Mouse (Mus musculus) adrenal gland, postnatal 36 days (tissue): ENCODE measurements around the gene Cubn. TPM values are rescaled to one million over a fixed set of nuclear protein-coding genes. Genes with fewer than 3 reads are reported as not detected.

ENCODE experiments used
- DNase-seq, 2 experiments: peaks; one replicate each; pipeline ENCODE4 v3.0.0; 2021; ENCODE audit warnings: mixed read lengths in 1 of 2
- total RNA-seq, 2 experiments: library from RNA; stranded (reverse); gene quantifications; 2 replicates each; pipeline ENCODE4 v1.2.3; 2021

The Cubn gene
- total RNA-seq, 2 experiments from 2014 or later, result 0.26 to 0.33 TPM

DNA sequence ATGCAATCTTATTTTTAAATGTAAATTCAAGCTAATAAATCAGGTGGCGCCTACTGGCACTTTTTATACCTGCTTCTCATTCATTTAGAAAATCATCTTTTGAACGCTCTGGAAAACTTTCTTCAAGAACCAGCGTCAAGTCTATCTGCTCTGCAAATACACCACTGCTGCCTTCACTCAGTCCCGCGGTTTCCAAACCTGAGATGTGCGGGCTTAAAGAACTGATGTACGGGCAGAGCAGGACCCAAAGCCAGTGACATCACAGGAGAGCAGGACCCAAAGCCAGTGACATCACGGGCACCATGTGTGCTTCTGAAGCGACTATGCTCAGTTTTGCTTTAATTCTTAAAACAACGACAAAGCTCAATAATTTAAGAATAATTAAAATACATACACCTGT is 256.8 kb downstream of the Cubn start:
- DNase-seq, result no peak

DNA sequence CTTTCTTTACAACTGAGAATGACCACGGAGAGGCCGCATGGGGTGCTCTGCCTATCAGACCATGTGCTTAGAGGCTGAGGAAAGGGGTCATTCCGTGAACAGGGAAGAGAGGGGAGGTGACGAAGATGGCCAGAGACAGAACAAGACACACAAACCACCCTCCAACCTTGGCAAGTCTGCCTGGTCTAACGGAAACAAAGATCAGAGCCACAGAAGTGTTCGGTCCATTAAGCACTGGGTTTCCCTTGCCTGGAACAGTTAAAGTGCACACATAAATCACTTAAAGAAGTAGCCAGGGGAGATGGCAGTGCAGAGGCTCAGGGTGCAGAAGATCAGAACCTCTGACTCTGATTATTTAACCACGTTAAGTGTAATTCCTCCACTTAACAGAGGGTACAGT is 257.7 kb downstream of the Cubn start:
- no peak for DNase-seq

DNA sequence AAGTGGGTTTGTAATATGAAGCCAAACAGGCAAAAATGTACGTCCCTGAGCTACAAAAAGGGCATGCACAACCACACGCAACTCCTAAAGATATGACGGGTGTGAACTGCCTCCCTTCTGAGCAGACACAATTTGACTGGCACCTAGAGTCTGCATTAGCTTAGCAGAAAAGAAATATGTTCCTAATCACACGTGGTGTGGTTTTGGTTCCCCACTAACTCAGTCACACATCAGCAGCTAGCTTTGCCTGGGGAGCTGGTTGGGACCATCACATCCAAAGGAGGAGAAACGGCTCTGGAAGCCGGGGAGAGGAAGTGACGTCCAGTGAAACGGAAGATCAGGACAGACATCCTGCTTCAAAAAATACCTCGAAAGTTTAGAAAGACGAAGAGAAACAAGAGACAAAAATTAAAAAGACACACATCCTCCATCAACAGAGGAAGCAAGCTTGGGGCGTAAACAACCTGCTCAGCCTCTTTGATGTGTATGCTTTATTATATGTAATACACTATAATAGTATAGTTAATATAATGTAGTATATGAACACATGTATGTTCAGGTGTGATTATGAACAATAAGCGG is 258.3 kb downstream of the Cubn start:
- DNase-seq, result no peak

DNA sequence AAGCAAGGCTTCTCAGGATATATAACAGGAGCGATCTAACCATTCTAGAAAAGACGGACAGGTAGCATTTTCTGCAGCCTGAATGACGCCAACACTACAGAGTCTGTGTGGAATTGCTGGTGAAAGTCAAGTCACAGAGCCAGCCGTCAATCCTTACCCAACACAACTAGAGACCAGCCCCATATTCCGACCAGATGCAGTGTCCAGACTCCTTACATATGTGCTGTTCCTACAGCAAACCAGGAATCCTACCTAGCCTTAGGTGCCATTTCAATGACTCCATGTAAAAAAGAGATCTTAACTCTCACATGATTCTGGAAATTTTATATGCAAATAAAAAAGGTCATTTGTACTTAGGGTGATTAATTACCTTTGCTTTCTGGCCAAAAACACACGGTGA is 259.3 kb downstream of the Cubn start:
- DNase-seq, result no peak

DNA sequence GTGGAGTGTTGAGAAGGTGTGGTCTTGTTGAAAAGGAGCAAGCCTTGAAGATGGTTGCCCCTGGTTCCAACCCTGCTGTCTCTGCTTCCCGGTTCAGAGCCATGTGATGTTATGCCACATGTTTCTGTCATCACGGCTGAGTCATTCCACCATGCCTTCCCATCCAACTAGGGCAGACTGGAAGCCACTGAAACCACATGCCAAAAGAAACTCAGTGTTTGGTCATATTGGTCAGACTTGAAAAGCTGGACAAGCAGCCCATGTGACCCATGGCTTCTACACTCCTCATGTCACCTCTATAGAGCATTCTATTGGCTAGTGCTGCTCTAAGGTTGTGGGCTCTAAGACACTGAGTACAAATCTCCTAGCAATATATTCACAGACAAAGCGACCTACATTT is 261.9 kb downstream of the Cubn start:
- DNase-seq, result no peak

Other genes starting within 250 kb of the Cubn start
- 10 to 100 TPM; 72.3 to 73.5 TPM for gene Rsu1, start 220.4 kb downstream of the Cubn start, total RNA-seq
- gene Trdmt1, start 52.9 kb upstream of the Cubn start, total RNA-seq, result 1 to 10 TPM; 3.7 to 7.9 TPM
- gene Vim, start 82.1 kb upstream of the Cubn start, total RNA-seq, result 100 to 1,000 TPM; 181 to 247 TPM